Mouse (Mus musculus): Measurements from ENCODE around the gene Ehf. TPM values are rescaled to one million over a fixed set of nuclear protein-coding genes. Genes with fewer than 3 reads are reported as not detected.

The Ehf gene
- polyA plus RNA-seq, 1 experiment from 2014 or later = 18.2 TPM

- Histone ChIP-seq H3K4me3 (ENCODE audit: low read depth, low read length) (no peak overlapping the region), H3K27ac (ENCODE audit: low read length) (no peak overlapping the region), H3K4me1 (ENCODE audit: control insufficient read depth, insufficient read depth, low read length) (peaks cover 16% of the 10 kb centered on the region), H3K27me3 (ENCODE audit: control insufficient read depth, insufficient read depth, low read length) (no peaks in the 10 kb centered on the region), H3K4me2 (replicated peaks; ENCODE audit: low read depth, low read length) (no peak overlapping the region), H3K9ac (replicated peaks; ENCODE audit: low read depth, low read length) (no peak overlapping the region), H3K9me3 (ENCODE audit: control insufficient read depth, low read depth, low read length) (no peaks in the 10 kb centered on the region), H3K36me3 (ENCODE audit: control insufficient read depth, insufficient read depth, low read length) (no peaks in the 10 kb centered on the region)
- ATAC-seq (ENCODE audit: insufficient number of reproducible peaks, insufficient read depth, low FRiP score, low read depth) = no peak
- WGBS = 63% methylated on average over 2 of the region's 2 CpGs
These were observed 12.3 kb downstream of the Ehf start for GRCm38 (mm10) chr2:103290705-103291269.

- no peak overlapping the region for H3K4me3 ChIP-seq (ENCODE audit: low read depth, low read length)
- 90% methylated on average over 3 of the region's 3 CpGs for WGBS
- no peak overlapping the region for H3K4me2 ChIP-seq (replicated peaks; ENCODE audit: low read depth, low read length)
- no peak for ATAC-seq (ENCODE audit: insufficient number of reproducible peaks, insufficient read depth, low FRiP score, low read depth)
- peaks cover 16% of the 10 kb centered on the region for H3K4me1 ChIP-seq (ENCODE audit: control insufficient read depth, insufficient read depth, low read length)
- no peak overlapping the region for H3K27ac ChIP-seq (ENCODE audit: low read length)
- no peak overlapping the region for H3K9ac ChIP-seq (replicated peaks; ENCODE audit: low read depth, low read length)
- H3K27me3 ChIP-seq (ENCODE audit: control insufficient read depth, insufficient read depth, low read length) = no peaks in the 10 kb centered on the region
- no peaks in the 10 kb centered on the region for H3K9me3 ChIP-seq (ENCODE audit: control insufficient read depth, low read depth, low read length)
- H3K36me3 ChIP-seq (ENCODE audit: control insufficient read depth, insufficient read depth, low read length) = no peaks in the 10 kb centered on the region
These were observed 12.9 kb downstream of the Ehf start for GRCm38 (mm10) chr2:103290167-103290566.

GRCm38 (mm10) chr2:103289407-103289950 is 13.6 kb downstream of the Ehf start:
- peaks cover 16% of the 10 kb centered on the region for H3K4me1 ChIP-seq (ENCODE audit: control insufficient read depth, insufficient read depth, low read length)
- no peak overlapping the region for H3K27ac ChIP-seq (ENCODE audit: low read length)
- ATAC-seq (ENCODE audit: insufficient number of reproducible peaks, insufficient read depth, low FRiP score, low read depth) = peak; percentile 76; the same call in 1 of the 2 replicates
- H3K4me3 ChIP-seq (ENCODE audit: low read depth, low read length) = no peak overlapping the region
- no peaks in the 10 kb centered on the region for H3K36me3 ChIP-seq (ENCODE audit: control insufficient read depth, insufficient read depth, low read length)
- H3K4me2 ChIP-seq (replicated peaks; ENCODE audit: low read depth, low read length) = no peak overlapping the region
- no peaks in the 10 kb centered on the region for H3K27me3 ChIP-seq (ENCODE audit: control insufficient read depth, insufficient read depth, low read length)
- H3K9ac ChIP-seq (replicated peaks; ENCODE audit: low read depth, low read length) = no peak overlapping the region
- WGBS = 43% methylated on average over 7 of the region's 7 CpGs
- H3K9me3 ChIP-seq (ENCODE audit: control insufficient read depth, low read depth, low read length) = no peaks in the 10 kb centered on the region

- peaks cover 7% of the 10 kb centered on the region for H3K4me1 ChIP-seq (ENCODE audit: control insufficient read depth, insufficient read depth, low read length)
- no peaks in the 10 kb centered on the region for H3K36me3 ChIP-seq (ENCODE audit: control insufficient read depth, insufficient read depth, low read length)
- H3K4me3 ChIP-seq (ENCODE audit: low read depth, low read length) = no peak overlapping the region
- no peak for ATAC-seq (ENCODE audit: insufficient number of reproducible peaks, insufficient read depth, low FRiP score, low read depth)
- no peak overlapping the region for H3K4me2 ChIP-seq (replicated peaks; ENCODE audit: low read depth, low read length)
- 84% methylated on average over 5 of the region's 5 CpGs for WGBS
- H3K9me3 ChIP-seq (ENCODE audit: control insufficient read depth, low read depth, low read length) = no peaks in the 10 kb centered on the region
- no peaks in the 10 kb centered on the region for H3K27me3 ChIP-seq (ENCODE audit: control insufficient read depth, insufficient read depth, low read length)
- H3K9ac ChIP-seq (replicated peaks; ENCODE audit: low read depth, low read length) = no peak overlapping the region
- no peak overlapping the region for H3K27ac ChIP-seq (ENCODE audit: low read length)
These were observed 15.4 kb downstream of the Ehf start for GRCm38 (mm10) chr2:103287716-103288115.

GRCm38 (mm10) chr2:103285561-103285960 is 17.5 kb downstream of the Ehf start:
- H3K4me1 ChIP-seq (ENCODE audit: control insufficient read depth, insufficient read depth, low read length) = peaks cover 7% of the 10 kb centered on the region
- H3K4me3 ChIP-seq (ENCODE audit: low read depth, low read length) = no peak overlapping the region
- no peaks in the 10 kb centered on the region for H3K36me3 ChIP-seq (ENCODE audit: control insufficient read depth, insufficient read depth, low read length)
- no peaks in the 10 kb centered on the region for H3K27me3 ChIP-seq (ENCODE audit: control insufficient read depth, insufficient read depth, low read length)
- H3K9me3 ChIP-seq (ENCODE audit: control insufficient read depth, low read depth, low read length) = no peaks in the 10 kb centered on the region
- H3K27ac ChIP-seq (ENCODE audit: low read length) = peak overlapping the region; percentile 92
- H3K9ac ChIP-seq (replicated peaks; ENCODE audit: low read depth, low read length) = no peak overlapping the region
- ATAC-seq (ENCODE audit: insufficient number of reproducible peaks, insufficient read depth, low FRiP score, low read depth) = peak; percentile 85
- no peak overlapping the region for H3K4me2 ChIP-seq (replicated peaks; ENCODE audit: low read depth, low read length)
- 29% methylated on average over 2 of the region's 2 CpGs for WGBS

GRCm38 (mm10) chr2:103283730-103284129 is 19.3 kb downstream of the Ehf start:
- Histone ChIP-seq H3K9me3 (ENCODE audit: control insufficient read depth, low read depth, low read length) (no peaks in the 10 kb centered on the region), H3K36me3 (ENCODE audit: control insufficient read depth, insufficient read depth, low read length) (no peaks in the 10 kb centered on the region), H3K4me3 (ENCODE audit: low read depth, low read length) (no peak overlapping the region), H3K27ac (ENCODE audit: low read length) (no peak overlapping the region), H3K4me1 (ENCODE audit: control insufficient read depth, insufficient read depth, low read length) (no peaks in the 10 kb centered on the region), H3K27me3 (ENCODE audit: control insufficient read depth, insufficient read depth, low read length) (no peaks in the 10 kb centered on the region), H3K9ac (replicated peaks; ENCODE audit: low read depth, low read length) (no peak overlapping the region), H3K4me2 (replicated peaks; ENCODE audit: low read depth, low read length) (no peak overlapping the region)
- no peak for ATAC-seq (ENCODE audit: insufficient number of reproducible peaks, insufficient read depth, low FRiP score, low read depth)
- WGBS = 54% methylated on average over 8 of the region's 8 CpGs

- ATAC-seq (ENCODE audit: insufficient number of reproducible peaks, insufficient read depth, low FRiP score, low read depth) = no peak
- Histone ChIP-seq H3K27me3 (ENCODE audit: control insufficient read depth, insufficient read depth, low read length) (no peaks in the 10 kb centered on the region), H3K27ac (ENCODE audit: low read length) (no peak overlapping the region), H3K4me2 (replicated peaks; ENCODE audit: low read depth, low read length) (no peak overlapping the region), H3K4me3 (ENCODE audit: low read depth, low read length) (no peak overlapping the region), H3K9ac (replicated peaks; ENCODE audit: low read depth, low read length) (no peak overlapping the region), H3K36me3 (ENCODE audit: control insufficient read depth, insufficient read depth, low read length) (no peaks in the 10 kb centered on the region), H3K4me1 (ENCODE audit: control insufficient read depth, insufficient read depth, low read length) (no peaks in the 10 kb centered on the region), H3K9me3 (ENCODE audit: control insufficient read depth, low read depth, low read length) (no peaks in the 10 kb centered on the region)
- 49% methylated on average over 8 of the region's 8 CpGs for WGBS
These were observed 20.8 kb downstream of the Ehf start for GRCm38 (mm10) chr2:103282184-103282750.

GRCm38 (mm10) chr2:103279927-103280326 is 23.2 kb downstream of the Ehf start:
- H3K4me2 ChIP-seq (replicated peaks; ENCODE audit: low read depth, low read length) = no peak overlapping the region
- no peaks in the 10 kb centered on the region for H3K36me3 ChIP-seq (ENCODE audit: control insufficient read depth, insufficient read depth, low read length)
- no peak overlapping the region for H3K27ac ChIP-seq (ENCODE audit: low read length)
- no peaks in the 10 kb centered on the region for H3K27me3 ChIP-seq (ENCODE audit: control insufficient read depth, insufficient read depth, low read length)
- no peak overlapping the region for H3K4me3 ChIP-seq (ENCODE audit: low read depth, low read length)
- no peaks in the 10 kb centered on the region for H3K4me1 ChIP-seq (ENCODE audit: control insufficient read depth, insufficient read depth, low read length)
- H3K9me3 ChIP-seq (ENCODE audit: control insufficient read depth, low read depth, low read length) = no peaks in the 10 kb centered on the region
- no peak overlapping the region for H3K9ac ChIP-seq (replicated peaks; ENCODE audit: low read depth, low read length)
- 93% methylated on average over 1 of the region's 1 CpGs for WGBS
- ATAC-seq (ENCODE audit: insufficient number of reproducible peaks, insufficient read depth, low FRiP score, low read depth) = no peak

- Histone ChIP-seq H3K27me3 (ENCODE audit: control insufficient read depth, insufficient read depth, low read length) (no peaks in the 10 kb centered on the region), H3K27ac (ENCODE audit: low read length) (no peak overlapping the region), H3K9me3 (ENCODE audit: control insufficient read depth, low read depth, low read length) (no peaks in the 10 kb centered on the region), H3K4me2 (replicated peaks; ENCODE audit: low read depth, low read length) (no peak overlapping the region), H3K9ac (replicated peaks; ENCODE audit: low read depth, low read length) (no peak overlapping the region), H3K4me1 (ENCODE audit: control insufficient read depth, insufficient read depth, low read length) (no peaks in the 10 kb centered on the region), H3K36me3 (ENCODE audit: control insufficient read depth, insufficient read depth, low read length) (no peaks in the 10 kb centered on the region), H3K4me3 (ENCODE audit: low read depth, low read length) (no peak overlapping the region)
- WGBS = 51% methylated on average over 1 of the region's 1 CpGs
- no peak for ATAC-seq (ENCODE audit: insufficient number of reproducible peaks, insufficient read depth, low FRiP score, low read depth)
These were observed 24.6 kb downstream of the Ehf start for GRCm38 (mm10) chr2:103278476-103278875.
